Mouse (Mus musculus): ENCODE measurements around the gene Stfa2l1. TPM values are rescaled to one million over a fixed set of nuclear protein-coding genes. Genes with fewer than 3 reads are reported as not detected.

Stfa2l1 gene
- not detected for total RNA-seq (2023)

DNA sequence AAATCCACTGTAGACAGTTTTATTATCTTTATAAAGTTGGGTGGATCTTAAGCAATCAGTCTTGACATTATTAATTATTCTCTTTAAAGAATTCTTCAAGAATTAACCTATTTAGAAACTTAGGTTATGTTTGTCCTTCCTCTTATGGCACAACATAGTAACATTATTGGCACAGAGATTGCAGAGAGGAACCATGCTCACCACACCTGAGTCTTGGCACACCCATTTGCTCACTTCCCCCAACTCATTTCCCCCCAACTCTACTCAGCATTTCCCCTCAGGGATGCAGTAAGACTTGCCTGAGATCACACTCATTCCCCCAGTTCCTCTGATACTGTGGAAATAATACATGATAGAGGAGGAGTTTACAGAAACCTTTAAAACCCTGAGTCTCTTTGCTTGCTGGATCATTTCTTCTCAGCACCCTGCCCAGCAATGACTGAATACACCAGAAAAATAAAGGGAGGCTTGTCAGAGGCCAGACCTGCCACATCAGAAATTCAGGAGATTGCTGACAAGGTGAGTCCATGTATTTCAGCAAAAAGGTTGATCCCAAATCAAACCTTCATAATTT lies at the start of gene Stfa2l1:
Gene Stfa2l1 (plus strand): TSS at position 410 of the 574 bp plus-strand sequence.

DNA sequence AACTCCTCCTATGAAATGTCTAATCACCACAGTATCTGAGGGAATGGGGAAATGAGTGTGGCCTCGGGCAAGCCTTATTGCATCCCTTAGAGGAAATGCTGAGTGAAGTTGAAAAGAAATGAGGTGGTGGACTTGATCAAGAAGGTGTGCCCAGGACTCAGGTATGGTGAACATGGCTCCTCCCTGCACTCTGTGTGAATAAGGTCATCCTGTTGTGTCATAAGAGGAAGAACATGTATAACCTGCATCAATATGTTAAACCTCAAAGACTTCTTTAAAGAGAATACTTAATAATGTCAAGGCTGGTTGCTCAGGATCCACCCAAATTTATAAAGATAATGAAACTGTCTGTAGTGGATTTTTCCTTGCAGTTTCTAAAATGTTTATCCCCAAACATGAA lies 25.5 kb upstream of the Stfa2l1 start, which contains the start of gene Csta1:
Gene Csta1 (minus strand): TSS at position 101 of the 400 bp plus-strand sequence.

DNA sequence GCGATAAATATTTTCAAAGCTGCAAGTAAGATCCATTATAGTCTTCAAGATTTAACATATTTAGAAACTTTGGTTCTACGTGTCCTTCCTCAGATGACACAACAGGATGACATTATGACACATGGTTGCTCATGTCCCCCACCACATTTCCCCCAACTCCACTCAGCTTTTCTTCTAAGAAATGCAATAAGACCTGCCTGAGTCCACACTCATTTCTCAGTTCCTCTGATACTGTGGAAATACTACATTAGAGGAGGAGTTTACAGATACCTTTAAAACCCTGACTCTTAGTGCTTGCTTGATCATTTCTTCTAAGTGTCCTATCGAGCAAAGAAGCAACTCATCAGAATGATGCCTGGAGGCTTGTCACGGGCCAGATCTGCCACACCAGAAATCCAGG lies 27.3 kb downstream of the Stfa2l1 start, which contains the start of gene Gm5483:
Gene Gm5483 (plus strand): TSS at position 301 of the 400 bp plus-strand sequence.

DNA sequence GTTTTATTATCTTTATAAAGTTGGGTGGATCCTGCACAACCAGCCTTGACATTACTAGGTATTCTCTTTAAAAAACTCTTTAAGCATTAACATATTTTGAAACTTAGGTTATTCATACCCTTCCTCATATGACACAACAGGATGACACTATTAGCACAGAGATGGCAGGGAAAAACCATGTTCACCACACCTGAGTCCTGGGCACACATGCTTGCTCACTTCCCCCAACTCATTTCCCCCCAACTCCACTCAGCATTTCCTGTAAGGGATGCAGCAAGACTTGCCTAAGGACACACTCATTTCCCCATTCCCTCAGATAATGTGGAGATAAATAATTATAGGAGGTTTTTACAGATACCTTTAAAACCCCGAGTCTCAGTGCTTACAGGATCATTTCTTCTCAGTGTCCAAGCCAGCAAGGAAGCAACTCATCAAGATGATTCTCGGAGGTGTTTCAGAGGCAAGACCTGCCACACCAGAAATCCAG lies 53.4 kb downstream of the Stfa2l1 start, which contains the start of gene Gm5416:
Gene Gm5416 (plus strand): TSS at position 437 of the 487 bp plus-strand sequence.

Other genes with a start within 250 kb of the Stfa2l1 start
- 10 to 100 TPM; 57.1 to 69.5 TPM for gene Parp9, start 218.3 kb upstream of the Stfa2l1 start, total RNA-seq (2023)
- 10 to 100 TPM; 58.0 to 67.3 TPM for gene Dtx3l, start 217.7 kb upstream of the Stfa2l1 start, total RNA-seq (2023)
- 10 to 100 TPM; 74.8 to 81.7 TPM for gene Kpna1, start 178.1 kb upstream of the Stfa2l1 start, total RNA-seq (2023)
- 10 to 100 TPM; 11.3 to 13.3 TPM for gene Wdr5b, start 115.6 kb upstream of the Stfa2l1 start, total RNA-seq (2023)
- gene Fam162a, start 85.2 kb upstream of the Stfa2l1 start, total RNA-seq (2023), result 10 to 100 TPM; 47.8 to 49.0 TPM
- gene Ccdc58, start 85.1 kb upstream of the Stfa2l1 start, total RNA-seq (2023), result 10 to 100 TPM; 38.1 to 43.4 TPM
- not detected for gene Csta1, start 25.6 kb upstream of the Stfa2l1 start, total RNA-seq (2023)
- not detected for gene Gm5483, start 27.4 kb downstream of the Stfa2l1 start, total RNA-seq (2023)
- gene Gm5416, start 53.6 kb downstream of the Stfa2l1 start, total RNA-seq (2023), result not detected
- not detected for gene 2010005H15Rik, start 64.7 kb downstream of the Stfa2l1 start, total RNA-seq (2023)
- gene Stfa1, start 120.1 kb downstream of the Stfa2l1 start, total RNA-seq (2023), result not detected
- not detected for gene BC117090, start 177.5 kb downstream of the Stfa2l1 start, total RNA-seq (2023)
- gene BC100530, start 210.9 kb downstream of the Stfa2l1 start, total RNA-seq (2023), result not detected

All from T-cell, adult 66 days (primary cell).